Comparison of ENCODE assay signal across 25 mouse cellular contexts in genomic region chr2:26177189-26177588, GRCm38 (mm10). TPM values are rescaled to one million over a fixed set of nuclear protein-coding genes. Genes with fewer than 3 reads are reported as not detected.
A peak's percentile ranks its signal among the peaks of the same experiment; 100 is the strongest.
DNase-seq lines count a peak whose midpoint lies in the region; ATAC-seq and TF ChIP-seq lines count a peak whose summit lies in the region.
"Had no signal": no experiment of that assay in that cellular context is flagged by ENCODE, and none has a peak within 500 bp of the region (broad histone marks: within the 10 kb centered on the region; RNA-seq: fewer than 3 reads in every experiment).

No protein-coding gene starts in this region.

- H3K4me2 ChIP-seq in heart, embryonic 13.5 days: no peak overlapping the region
- H3K4me2 ChIP-seq in liver, embryonic 13.5 days: peak overlapping the region; percentile 44
- H3K4me2 ChIP-seq: embryonic facial prominence, embryonic 15.5 days; forebrain, embryonic 15.5 days; hindbrain, embryonic 13.5 days had no signal

- H3K27ac ChIP-seq in heart, embryonic 13.5 days (replicated peaks): peak overlapping the region; percentile 16; the same call in 1 of the 2 replicates
- H3K27ac ChIP-seq in bone marrow, adult 2 months (ENCODE audit: control insufficient read depth, insufficient read depth, low read depth, low read length, poor library complexity): peak overlapping the region; percentile 56
- peak overlapping the region; percentile 2 for H3K27ac ChIP-seq in liver, embryonic 13.5 days
- H3K27ac ChIP-seq: embryonic facial prominence, embryonic 15.5 days; forebrain, embryonic 15.5 days; hindbrain, postnatal 0 days had no signal

- peaks cover 31% of the 10 kb centered on the region for H3K27me3 ChIP-seq in heart, embryonic 13.5 days (replicated peaks)
- peaks cover 38% of the 10 kb centered on the region for H3K27me3 ChIP-seq in liver, embryonic 13.5 days
- H3K27me3 ChIP-seq: forebrain, embryonic 15.5 days had no signal

- H3K4me3 ChIP-seq in heart, embryonic 13.5 days: no peak overlapping the region
- H3K4me3 ChIP-seq in bone marrow, adult 2 months (replicated peaks; ENCODE audit: control insufficient read depth, low read depth, low read length): no peak overlapping the region
- H3K4me3 ChIP-seq in liver, embryonic 13.5 days (replicated peaks): no peak overlapping the region
- H3K4me3 ChIP-seq: embryonic facial prominence, embryonic 15.5 days; forebrain, embryonic 15.5 days; hindbrain, embryonic 13.5 days had no signal

- WGBS in heart, embryonic 13.5 days: 39% methylated on average over 2 of the region's 2 CpGs
- 53% methylated on average over 2 of the region's 2 CpGs for WGBS in bone marrow, adult 2 months
- 45% methylated on average over 2 of the region's 2 CpGs for WGBS in liver, embryonic 13.5 days (ENCODE audit: insufficient replicate concordance)

- H3K36me3 ChIP-seq in heart, embryonic 13.5 days: no peaks in the 10 kb centered on the region
- no peaks in the 10 kb centered on the region for H3K36me3 ChIP-seq in liver, embryonic 13.5 days
- H3K36me3 ChIP-seq: embryonic facial prominence, embryonic 15.5 days; forebrain, embryonic 15.5 days; hindbrain, embryonic 13.5 days had no signal

- TF ChIP-seq CTCF in bone marrow, adult 2 months (IDR thresholded peaks at IDR 0.05; ENCODE audit: control insufficient read depth, insufficient read depth, low read length): no peak

- DNase-seq in heart, adult 8-10 months (ENCODE audit: low spot score): no peak
- DNase-seq in liver, embryonic 13.5 days: no peak
- DNase-seq in right cerebral cortex, adult 2 months (ENCODE audit: low spot score in 2 of 2): no peak
- DNase-seq: adrenal gland, adult 2 months; adrenal gland, postnatal 25 days; cerebellum, adult 11 months; cerebellum, adult 8-10 months; cerebellum, postnatal 14 days; embryo, embryonic 11 days; gastrocnemius, postnatal 36 days; heart, adult 11 months; heart, postnatal 10 days had no signal

- ATAC-seq in heart, embryonic 13.5 days (ENCODE audit: extremely low read depth, insufficient number of reproducible peaks, low FRiP score, low TSS enrichment): no peak
- ATAC-seq in liver, embryonic 13.5 days (ENCODE audit: low read depth): peak; percentile 61
- ATAC-seq in megakaryocyte-erythroid progenitor cell, adult 5-6 weeks (replicated peaks; ENCODE audit: low FRiP score, low TSS enrichment, poor library complexity, severe bottlenecking): peak; percentile 25
- no peak for ATAC-seq in monocyte, adult 5-6 weeks (replicated peaks; ENCODE audit: insufficient number of reproducible peaks, low FRiP score, low TSS enrichment, poor library complexity, severe bottlenecking)
- ATAC-seq: forebrain, embryonic 15.5 days; hindbrain, postnatal 0 days had no signal

- peaks cover 16% of the 10 kb centered on the region; the same call in 1 of the 2 replicates for H3K4me1 ChIP-seq in heart, embryonic 13.5 days
- H3K4me1 ChIP-seq in bone marrow, adult 2 months (ENCODE audit: control insufficient read depth, insufficient read depth, low read length): no peaks in the 10 kb centered on the region
- peaks cover 36% of the 10 kb centered on the region for H3K4me1 ChIP-seq in liver, embryonic 13.5 days (replicated peaks)
- H3K4me1 ChIP-seq: embryonic facial prominence, embryonic 15.5 days; forebrain, embryonic 15.5 days had no signal

- no peak overlapping the region for H3K9ac ChIP-seq in heart, embryonic 13.5 days
- peak overlapping the region; percentile 49 for H3K9ac ChIP-seq in liver, embryonic 13.5 days
- H3K9ac ChIP-seq: embryonic facial prominence, embryonic 15.5 days; forebrain, embryonic 15.5 days; hindbrain, embryonic 13.5 days had no signal

- no peak for TF ChIP-seq POLR2A in bone marrow, adult 2 months (IDR thresholded peaks at IDR 0.05; ENCODE audit: borderline replicate concordance, control insufficient read depth, low read depth, low read length)

- no peaks in the 10 kb centered on the region for H3K9me3 ChIP-seq in heart, embryonic 13.5 days
- no peaks in the 10 kb centered on the region for H3K9me3 ChIP-seq in liver, embryonic 13.5 days (replicated peaks)
- H3K9me3 ChIP-seq: embryonic facial prominence, embryonic 15.5 days; forebrain, embryonic 15.5 days; hindbrain, embryonic 13.5 days had no signal

RNA-seq across cellular contexts. Expression of gene Lhx3, which starts 30.9 kb away (rescaled TPM):
- 0.23 TPM in 1 of 2 replicates, not detected in the other for polyA plus RNA-seq in heart, embryonic 13.5 days (2015; fragmentation: Nextera tagmentation; extraction: Ambion mirVana)
- not detected for total RNA-seq in heart, adult 8-10 months (2022)
- polyA plus RNA-seq in bone marrow, adult 2 months (2011; ENCODE audit: insufficient read depth, insufficient read length, low replicate concordance, missing spikeins): not detected in 2 replicates
- not detected in 2 replicates for polyA plus RNA-seq in liver, embryonic 13.5 days (2015; fragmentation: Nextera tagmentation; extraction: Ambion mirVana)
- not detected in 2 replicates for total RNA-seq in megakaryocyte-erythroid progenitor cell, adult 5-6 weeks (2014; fragmentation: Nextera tagmentation)
- not detected in 2 replicates for total RNA-seq in megakaryocyte-erythroid progenitor cell, adult 5-6 weeks (2017)
- not detected in 3 replicates for total RNA-seq in monocyte, adult 5-6 weeks (2017)
- total RNA-seq: common myeloid progenitor, adult 5-6 weeks; gastrocnemius, adult 8-10 months; gastrocnemius, postnatal 36 days; heart, postnatal 10 days; hematopoietic stem cell, adult 5-6 weeks had no signal
- polyA plus RNA-seq: forebrain, embryonic 11.5 days; heart, embryonic 14.5 days had no signal

RNA-seq across cellular contexts. Expression of gene Nacc2, which starts 54.2 kb away (rescaled TPM):
- polyA plus RNA-seq in heart, embryonic 13.5 days (2015; fragmentation: Nextera tagmentation; extraction: Ambion mirVana): 5.4 and 6.1 TPM in 2 replicates
- 10 to 100 TPM; 27.6 to 44.2 (median 31.7) TPM for total RNA-seq in heart, adult 8-10 months (2022)
- 4.0 and 5.8 TPM in 2 replicates for polyA plus RNA-seq in bone marrow, adult 2 months (2011; ENCODE audit: insufficient read depth, insufficient read length, low replicate concordance, missing spikeins)
- polyA plus RNA-seq in liver, embryonic 13.5 days (2015; fragmentation: Nextera tagmentation; extraction: Ambion mirVana): 2.5 and 3.6 TPM in 2 replicates
- 5.2 and 8.5 TPM in 2 replicates for total RNA-seq in megakaryocyte-erythroid progenitor cell, adult 5-6 weeks (2014; fragmentation: Nextera tagmentation)
- total RNA-seq in megakaryocyte-erythroid progenitor cell, adult 5-6 weeks (2017): 3.8 and 3.9 TPM in 2 replicates
- total RNA-seq in monocyte, adult 5-6 weeks (2017): 1.1 to 3.6 TPM (median 1.4 TPM) in 3 replicates

Comparison
In these comparisons a context has a peak if more than half of its experiments do, and no peak if none do; other contexts are left out.
1. ATAC-seq: peak in liver, embryonic 13.5 days (single experiment) and megakaryocyte-erythroid progenitor cell, adult 5-6 weeks (single experiment); none in heart, embryonic 13.5 days (single experiment) and monocyte, adult 5-6 weeks (single experiment).
2. H3K27ac ChIP-seq: peak in every context shown above with its lines; median percentile 56 in bone marrow, adult 2 months; 16 in heart, embryonic 13.5 days; 2 in liver, embryonic 13.5 days.